In genomic region chr13:116201177-116201920, GRCm38 (mm10) we compare ENCODE assay signal across 8 mouse cellular contexts.
DNase-seq lines count a peak whose midpoint lies in the region; ATAC-seq lines count a peak whose summit lies in the region.
"Had no signal": no experiment of that assay in that cellular context is flagged by ENCODE, and none has a peak within 500 bp of the region (broad histone marks: within the 10 kb centered on the region; RNA-seq: fewer than 3 reads in every experiment).

No protein-coding gene starts in this region.

- WGBS in lung, embryonic 16.5 days: 5% methylated on average over 11 of the region's 11 CpGs
- WGBS in forebrain, embryonic 10.5 days: 3% methylated on average over 11 of the region's 11 CpGs
- WGBS in limb, embryonic 15.5 days: 4% methylated on average over 11 of the region's 11 CpGs

- H3K27me3 ChIP-seq in lung, embryonic 16.5 days (ENCODE audit: control insufficient read depth, insufficient read depth, low read depth, low read length): no peaks in the 10 kb centered on the region
- H3K27me3 ChIP-seq in forebrain, embryonic 10.5 days (ENCODE audit: poor library complexity, severe bottlenecking): no peaks in the 10 kb centered on the region
- no peaks in the 10 kb centered on the region for H3K27me3 ChIP-seq in limb, embryonic 15.5 days

- H3K4me3 ChIP-seq in lung, embryonic 16.5 days (ENCODE audit: low read length): peak overlapping the region; percentile 22
- H3K4me3 ChIP-seq in forebrain, embryonic 10.5 days: peak overlapping the region; percentile 34
- peak overlapping the region; percentile 18 for H3K4me3 ChIP-seq in limb, embryonic 15.5 days

- H3K36me3 ChIP-seq in lung, embryonic 16.5 days (ENCODE audit: control insufficient read depth, insufficient read depth, low read length): no peaks in the 10 kb centered on the region
- no peaks in the 10 kb centered on the region for H3K36me3 ChIP-seq in forebrain, embryonic 10.5 days (replicated peaks)
- H3K36me3 ChIP-seq in limb, embryonic 15.5 days: no peaks in the 10 kb centered on the region

- H3K4me2 ChIP-seq in lung, embryonic 16.5 days (ENCODE audit: low read depth, low read length): peak overlapping the region; percentile 42
- H3K4me2 ChIP-seq in limb, embryonic 15.5 days: peak overlapping the region; percentile 38

- peak overlapping the region; percentile 10; the same call in 1 of the 2 replicates for H3K9ac ChIP-seq in lung, embryonic 16.5 days (ENCODE audit: low read length)
- no peak overlapping the region for H3K9ac ChIP-seq in limb, embryonic 15.5 days

- H3K27ac ChIP-seq in lung, embryonic 16.5 days (ENCODE audit: low read length): no peak overlapping the region
- H3K27ac ChIP-seq in forebrain, embryonic 10.5 days: peak overlapping the region; percentile 62; the same call in 1 of the 2 replicates
- H3K27ac ChIP-seq in limb, embryonic 15.5 days: no peak overlapping the region

- no peak for DNase-seq in lung, postnatal 36 days
- DNase-seq in forebrain, embryonic 10.5 days (ENCODE audit: extremely low spot score, low spot score): peak; percentile 26
- DNase-seq in testis, postnatal 14 days (ENCODE audit: low spot score): peak; percentile 10
- no peak for DNase-seq in adrenal gland, postnatal 36 days
- DNase-seq in layer of hippocampus, adult 8-10 months (ENCODE audit: low spot score in 2 of 2): no peak
- DNase-seq: adrenal gland, postnatal 25 days had no signal

- no peaks in the 10 kb centered on the region for H3K9me3 ChIP-seq in lung, embryonic 16.5 days (ENCODE audit: control insufficient read depth, low read length)
- no peaks in the 10 kb centered on the region for H3K9me3 ChIP-seq in forebrain, embryonic 10.5 days
- no peaks in the 10 kb centered on the region for H3K9me3 ChIP-seq in limb, embryonic 15.5 days

- peak; percentile 84 for ATAC-seq in lung, embryonic 16.5 days (ENCODE audit: low read depth)
- ATAC-seq in limb, embryonic 15.5 days (ENCODE audit: insufficient number of reproducible peaks, low FRiP score, low TSS enrichment, low read depth): 0 out of 2 replicates have a peak, but pooled peaks have one; percentile 44

- H3K4me1 ChIP-seq in lung, embryonic 16.5 days (replicated peaks; ENCODE audit: control insufficient read depth, insufficient read depth, low read length): 0 out of 2 replicates have a peak, but pooled peaks cover 2% of the 10 kb centered on the region
- H3K4me1 ChIP-seq in forebrain, embryonic 10.5 days: peaks cover 9% of the 10 kb centered on the region
- 0 out of 2 replicates have a peak, but pooled peaks cover 2% of the 10 kb centered on the region for H3K4me1 ChIP-seq in limb, embryonic 15.5 days

Comparison
In these comparisons a context has a peak if more than half of its experiments do, and no peak if none do; other contexts are left out.
1. DNase-seq: peak in forebrain, embryonic 10.5 days (single experiment) and testis, postnatal 14 days (single experiment); none in lung, postnatal 36 days (single experiment), adrenal gland, postnatal 36 days (0 of 2) and layer of hippocampus, adult 8-10 months (0 of 2).
2. Peak in every context shown above with its lines, with median percentiles within 50 percentile points of each other: H3K4me3 ChIP-seq.